Mouse (Mus musculus) heart, postnatal 0 days (tissue): Measurements from ENCODE around the gene Zmiz1. TPM values are rescaled to one million over a fixed set of nuclear protein-coding genes. Genes with fewer than 3 reads are reported as not detected.
A peak's percentile ranks its signal among the peaks of the same experiment; 100 is the strongest.

ENCODE experiments used
- ATAC-seq: fragments of 200-750 bp; cut with Nextera tagmentation; 2 replicates; pipeline ENCODE4 v1.8.0; 2017; ENCODE audit warnings: low read depth, moderate number of reproducible peaks, moderate library complexity; ENCODE audit not compliant: insufficient read depth
- DNase-seq: peaks from one replicate; pipeline ENCODE4 v3.0.0-alpha.2; 2016; ENCODE audit warnings: low spot score
- H3K27ac ChIP-seq: fragments of 300-500 bp; sonication (generic); 2 replicates; pipeline ENCODE4 v1.5.1; 2014; ENCODE audit warnings: low read depth, mild to moderate bottlenecking
- H3K27me3 ChIP-seq: fragments of 300-500 bp; sonication (generic); 2 replicates; pipeline ENCODE4 v1.6.1; 2014; ENCODE audit warnings: low read length, mixed read lengths; ENCODE audit not compliant: control insufficient read depth, insufficient read depth
- H3K36me3 ChIP-seq: fragments of 300-500 bp; sonication (generic); replicated peaks from 2 replicates; pipeline ENCODE4 v1.6.1; 2014; ENCODE audit warnings: low read length, mixed read lengths; ENCODE audit not compliant: control insufficient read depth, insufficient read depth
- H3K4me1 ChIP-seq: fragments of 300-500 bp; sonication (generic); 2 replicates; pipeline ENCODE4 v1.6.1; 2014; ENCODE audit warnings: antibody characterized with exemption; ENCODE audit not compliant: control insufficient read depth, insufficient read depth
- H3K4me2 ChIP-seq: fragments of 300-500 bp; sonication (generic); 2 replicates; pipeline ENCODE4 v1.6.1; 2014; ENCODE audit warnings: low read depth, mild to moderate bottlenecking, low read length, moderate library complexity
- H3K4me3 ChIP-seq: fragments of 300-500 bp; sonication (generic); 2 replicates; pipeline ENCODE4 v1.5.1; 2014; ENCODE audit warnings: low read depth, low read length
- H3K9ac ChIP-seq: fragments of 300-500 bp; sonication (generic); replicated peaks from 2 replicates; pipeline ENCODE4 v1.6.1; 2014; ENCODE audit warnings: low read depth, low read length, mixed read lengths
- H3K9me3 ChIP-seq: fragments of 300-500 bp; sonication (generic); replicated peaks from 2 replicates; pipeline ENCODE4 v1.6.1; 2016; ENCODE audit warnings: low read length; ENCODE audit not compliant: control insufficient read depth
- CTCF ChIP-seq: IDR thresholded peaks from 2 replicates; pipeline ENCODE4 v1.5.1; 2016; ENCODE audit warnings: antibody characterized with exemption, control low read depth, low read depth
- EP300 ChIP-seq: IDR thresholded peaks from 2 replicates; pipeline ENCODE4 v1.6.1; 2016; ENCODE audit warnings: antibody characterized with exemption, low read depth
- WGBS: fragments of 180-500 bp; shearing (Covaris S2); extraction: QIAGEN DNeasy Blood & Tissue Kit; methylation state at CpG from one replicate; pipeline ENCODE4 v1.1.7; 2014; 5-methylcytosine and 5-hydroxymethylcytosine counted together
- polyA plus RNA-seq: library from polyadenylated mRNA; unstranded; fragments of >200 nt; fragmentation: Nextera tagmentation; extraction: Ambion mirVana; gene quantifications from 2 replicates; pipeline ENCODE4 v1.2.1, GENCODE M21; 2015
- total RNA-seq: library from RNA; depleted of rRNA; stranded (reverse); fragments of >200 nt; gene quantifications from 2 replicates; pipeline ENCODE4 v1.2.3, GENCODE M21; 2014; ENCODE audit warnings: low replicate concordance

The Zmiz1 gene
- total and polyA plus RNA-seq, 2 experiments from 2014 or later: 13.8 to 41.0 TPM

DNA sequence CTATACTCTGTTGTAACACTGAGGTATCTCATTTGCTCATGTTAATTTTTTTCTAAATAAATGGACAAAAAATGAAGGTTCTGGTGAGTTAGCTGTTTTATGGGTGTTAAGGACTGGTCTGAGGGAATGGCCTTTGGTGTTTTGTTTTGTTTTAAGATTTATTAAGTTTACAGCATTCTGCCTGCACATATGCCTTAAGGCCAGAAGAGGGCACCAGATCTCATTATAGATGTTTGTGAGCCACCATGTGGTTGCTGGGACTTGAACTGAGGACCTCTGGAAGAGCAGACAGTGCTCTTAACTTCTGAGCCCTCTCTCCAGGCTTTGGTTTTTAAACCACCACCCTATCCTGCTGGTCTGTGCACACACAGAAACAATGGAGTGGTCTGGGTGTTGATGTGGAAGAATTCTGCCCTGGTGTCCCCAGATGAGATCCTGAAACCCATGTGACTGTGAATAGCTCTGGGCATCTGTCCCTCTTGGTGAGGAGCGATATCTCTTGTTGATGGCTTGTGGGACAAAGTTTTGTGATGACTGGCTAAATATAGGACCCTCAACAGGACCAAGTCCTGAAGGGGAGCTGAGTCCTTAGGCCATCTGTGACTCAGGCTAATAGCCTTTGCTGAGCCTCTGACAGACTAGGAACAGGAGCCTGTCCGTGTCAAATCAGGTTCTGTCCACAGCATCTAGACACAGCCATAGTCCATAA is 207.8 kb downstream of the Zmiz1 start:
- Histone ChIP-seq H3K4me3 (no peak overlapping the region), H3K4me2 (no peak overlapping the region), H3K27ac (peak overlapping the region; percentile 75), H3K9ac (no peak overlapping the region), H3K9me3 (no peaks in the 10 kb centered on the region), H3K4me1 (peaks cover 12% of the 10 kb centered on the region; the same call in 1 of the 2 replicates), H3K36me3 (peaks cover 35% of the 10 kb centered on the region), H3K27me3 (no peaks in the 10 kb centered on the region)
- DNase-seq: peak; percentile 68
- TF ChIP-seq EP300 (peak; percentile 80), CTCF (peak; percentile 61)
- WGBS: 35% methylated on average over 2 of the region's 2 CpGs
- peak; percentile 84 for ATAC-seq

DNA sequence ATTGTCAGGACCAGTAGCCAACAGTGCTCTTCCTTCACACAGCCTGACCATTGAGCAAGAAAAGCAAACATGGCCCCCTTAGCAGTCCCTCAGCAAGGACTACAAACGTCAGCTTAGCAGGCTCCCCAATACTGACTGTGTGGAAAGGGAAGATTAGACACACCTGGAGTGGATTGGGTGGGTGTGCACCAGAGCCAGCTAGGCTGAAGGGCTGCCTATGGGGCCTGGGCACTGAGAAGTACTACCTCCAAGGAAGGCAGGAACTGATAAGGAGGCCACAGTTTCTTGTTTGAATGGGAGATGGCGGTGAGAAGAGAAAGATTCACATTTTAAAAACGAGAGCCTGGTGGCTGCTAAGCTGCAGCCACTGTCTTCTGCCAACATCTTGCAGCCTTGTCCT is 208.6 kb downstream of the Zmiz1 start:
- H3K4me1 ChIP-seq: peaks cover 12% of the 10 kb centered on the region; the same call in 1 of the 2 replicates
- peaks cover 27% of the 10 kb centered on the region for H3K36me3 ChIP-seq
- H3K27me3 ChIP-seq: no peaks in the 10 kb centered on the region
- no peak overlapping the region for H3K4me3 ChIP-seq
- H3K4me2 ChIP-seq: no peak overlapping the region
- 40% methylated on average over 3 of the region's 3 CpGs for WGBS
- H3K9me3 ChIP-seq: no peaks in the 10 kb centered on the region
- H3K9ac ChIP-seq: no peak overlapping the region
- TF ChIP-seq EP300 (no peak), CTCF (no peak)
- DNase-seq (no peak), ATAC-seq (no peak)
- peak overlapping the region; percentile 75 for H3K27ac ChIP-seq

DNA sequence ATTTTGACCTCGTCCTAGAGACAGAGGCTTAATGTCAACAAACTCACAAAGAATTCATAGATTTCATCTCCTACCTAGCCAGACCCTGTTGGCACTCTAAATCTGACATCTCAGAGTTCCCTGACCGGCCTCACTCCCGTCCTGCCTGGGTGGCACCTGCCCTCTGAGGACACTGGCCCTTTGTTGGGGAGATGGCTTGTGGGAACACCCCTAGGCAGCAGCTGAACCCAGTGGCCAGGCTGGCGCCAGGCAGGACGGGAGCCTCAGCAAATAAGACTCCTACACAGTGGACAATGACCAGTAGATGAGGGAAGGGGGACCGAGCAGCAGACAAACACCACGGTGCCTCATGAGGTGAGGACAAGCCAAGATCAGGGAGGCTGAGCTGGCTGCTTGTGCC is 220.6 kb downstream of the Zmiz1 start:
- Histone ChIP-seq H3K4me2 (no peak overlapping the region), H3K9ac (no peak overlapping the region), H3K27me3 (no peaks in the 10 kb centered on the region), H3K4me1 (no peaks in the 10 kb centered on the region), H3K27ac (no peak overlapping the region), H3K36me3 (no peaks in the 10 kb centered on the region), H3K4me3 (no peak overlapping the region), H3K9me3 (no peaks in the 10 kb centered on the region)
- WGBS: 66% methylated on average over 7 of the region's 7 CpGs
- ATAC-seq: no peak
- no peak for TF ChIP-seq EP300
- TF ChIP-seq CTCF: no peak
- no peak for DNase-seq

DNA sequence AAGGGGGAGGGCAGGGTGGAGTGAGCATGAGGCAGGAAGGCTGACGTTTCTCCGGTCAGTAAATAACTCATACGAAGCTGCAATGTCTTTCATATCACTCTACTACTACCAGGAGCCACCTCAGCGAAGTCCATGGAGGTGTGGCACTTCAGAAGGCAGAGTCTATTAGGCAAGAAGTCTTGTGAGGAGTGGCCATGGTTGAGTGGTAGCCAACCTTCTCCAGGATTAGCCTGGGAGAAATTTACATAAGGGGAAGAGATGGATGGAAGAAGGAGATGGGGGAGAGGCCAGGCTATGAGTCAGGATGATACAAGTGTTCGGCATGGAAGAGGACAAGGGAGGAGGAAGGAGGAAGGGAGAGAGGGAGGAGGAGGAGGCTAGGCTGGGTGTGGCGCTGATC is 223.0 kb downstream of the Zmiz1 start:
- ATAC-seq: no peak
- no peaks in the 10 kb centered on the region for H3K9me3 ChIP-seq

DNA sequence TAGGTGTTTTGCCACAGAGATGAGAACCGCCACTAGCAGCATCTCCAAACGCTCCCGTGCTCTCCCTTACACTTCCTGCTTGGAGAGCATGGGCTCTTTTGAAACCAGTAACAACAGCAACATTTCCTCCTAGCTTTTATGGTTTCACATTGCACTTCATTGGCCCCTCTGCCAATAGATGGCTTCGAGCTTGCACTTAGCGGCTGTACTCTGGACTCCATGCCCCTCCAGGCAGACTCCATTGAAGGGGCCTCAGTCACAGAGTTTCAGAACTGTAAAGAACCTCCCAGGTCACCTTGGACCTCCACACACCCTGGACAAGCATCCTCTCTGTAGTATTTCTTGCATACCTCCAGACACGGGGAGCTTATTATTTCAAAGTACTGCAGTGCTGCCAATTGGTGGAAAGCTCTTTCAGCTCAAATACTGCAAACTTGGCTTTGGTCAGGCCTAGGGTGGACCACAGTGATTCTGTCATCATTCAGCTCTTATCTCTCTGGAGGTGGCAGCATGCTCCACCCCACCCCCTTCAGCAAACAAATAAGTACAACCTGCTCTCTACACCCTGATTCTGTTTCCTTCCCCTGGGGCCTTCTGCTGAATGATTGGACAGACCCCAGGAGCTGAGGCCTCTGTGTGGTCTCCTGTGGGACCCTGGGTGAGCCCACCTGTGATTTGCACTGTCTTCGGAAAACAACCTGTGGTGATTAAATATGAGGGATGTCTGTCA is 227.4 kb downstream of the Zmiz1 start:
- 45% methylated on average over 7 of the region's 7 CpGs for WGBS
- no peak overlapping the region for H3K4me3 ChIP-seq
- H3K9me3 ChIP-seq: no peaks in the 10 kb centered on the region
- TF ChIP-seq CTCF (no peak), EP300 (no peak)
- no peaks in the 10 kb centered on the region for H3K36me3 ChIP-seq
- no peak overlapping the region for H3K9ac ChIP-seq
- ATAC-seq (peak; percentile 49; the same call in 1 of the 2 replicates), DNase-seq (no peak)
- peak overlapping the region; percentile 91 for H3K27ac ChIP-seq
- peaks cover 13% of the 10 kb centered on the region for H3K4me1 ChIP-seq
- H3K4me2 ChIP-seq: no peak overlapping the region
- no peaks in the 10 kb centered on the region for H3K27me3 ChIP-seq

More for the DNA sequence above, 223.0 kb downstream of the Zmiz1 start:
- Histone ChIP-seq H3K27me3 (no peaks in the 10 kb centered on the region), H3K4me3 (no peak overlapping the region), H3K36me3 (no peaks in the 10 kb centered on the region), H3K9ac (no peak overlapping the region), H3K27ac (no peak overlapping the region), H3K4me1 (no peaks in the 10 kb centered on the region), H3K4me2 (no peak overlapping the region)
- no peak for DNase-seq
- 64% methylated on average over 6 of the region's 6 CpGs for WGBS
- no peak for TF ChIP-seq CTCF
- no peak for TF ChIP-seq EP300
